Mouse (Mus musculus) erythroblast, embryonic 14.5 days (primary cell): Measurements from ENCODE around the gene Gm9945.

ENCODE experiments used
- GATA1 ChIP-seq: IDR thresholded peaks from 2 replicates; pipeline ENCODE4 v1.6.1; 2012; ENCODE audit warnings: low read length, inconsistent platforms, mixed read lengths
- TAL1 ChIP-seq: IDR thresholded peaks from 3 replicates; pipeline ENCODE4 v1.6.1; 2012; ENCODE audit warnings: low read length, inconsistent platforms, mixed read lengths

- TF ChIP-seq GATA1 (no peak), TAL1 (no peak)
Observed at GRCm38 (mm10) chr11:53525461-53525860, 45.5 kb downstream of the Gm9945 start.
